Comparison of ENCODE assay signal across 23 mouse cellular contexts in genomic region chr3:72149685-72150084, GRCm38 (mm10).
DNase-seq lines count a peak whose midpoint lies in the region; ATAC-seq and TF ChIP-seq lines count a peak whose summit lies in the region.
"Had no signal": no experiment of that assay in that cellular context is flagged by ENCODE, and none has a peak within 500 bp of the region (broad histone marks: within the 10 kb centered on the region; RNA-seq: fewer than 3 reads in every experiment).

No protein-coding gene starts in this region.

- no peak overlapping the region for H3K4me2 ChIP-seq in hindbrain, embryonic 16.5 days (ENCODE audit: low read length)
- no peak overlapping the region for H3K4me2 ChIP-seq in hindbrain, embryonic 12.5 days (replicated peaks)
- no peak overlapping the region for H3K4me2 ChIP-seq in midbrain, postnatal 0 days (ENCODE audit: low read depth, low read length, poor library complexity, severe bottlenecking)
- H3K4me2 ChIP-seq in midbrain, embryonic 14.5 days (ENCODE audit: low read length): no peak overlapping the region
- H3K4me2 ChIP-seq: embryonic facial prominence, embryonic 13.5 days; forebrain, embryonic 13.5 days; heart, embryonic 12.5 days; heart, embryonic 15.5 days had no signal

- H3K36me3 ChIP-seq in hindbrain, embryonic 16.5 days (ENCODE audit: control insufficient read depth, insufficient read depth, low read length): no peaks in the 10 kb centered on the region
- no peaks in the 10 kb centered on the region for H3K36me3 ChIP-seq in hindbrain, embryonic 12.5 days
- H3K36me3 ChIP-seq in midbrain, postnatal 0 days (ENCODE audit: insufficient read depth, low read length): no peaks in the 10 kb centered on the region
- H3K36me3 ChIP-seq in midbrain, embryonic 14.5 days (ENCODE audit: control insufficient read depth, insufficient read depth, low read length): no peaks in the 10 kb centered on the region
- H3K36me3 ChIP-seq: embryonic facial prominence, embryonic 13.5 days; forebrain, embryonic 10.5 days; heart, embryonic 12.5 days; heart, embryonic 15.5 days had no signal

- ATAC-seq in hindbrain, embryonic 16.5 days: 0 out of 2 replicates have a peak, but pooled peaks have one; percentile 30
- ATAC-seq in hindbrain, embryonic 12.5 days (ENCODE audit: low FRiP score): no peak
- ATAC-seq in midbrain, postnatal 0 days (ENCODE audit: low FRiP score): no peak
- ATAC-seq in midbrain, embryonic 14.5 days (ENCODE audit: low FRiP score, low TSS enrichment): no peak
- ATAC-seq: activated CD4-positive, CD25-positive, alpha-beta regulatory T cell, adult 4 months; CD4-positive, CD25-positive, alpha-beta regulatory T cell, adult 4 months; forebrain, embryonic 13.5 days; intestine, postnatal 0 days had no signal

- no peak for TF ChIP-seq POLR2A in brain, embryonic 14.5 days (IDR thresholded peaks at IDR 0.05; ENCODE audit: borderline replicate concordance, extremely low read depth, insufficient read depth, insufficient read length, poor library complexity, severe bottlenecking)

- H3K27ac ChIP-seq in hindbrain, embryonic 16.5 days (ENCODE audit: low read depth, low read length): no peak overlapping the region
- no peak overlapping the region for H3K27ac ChIP-seq in hindbrain, embryonic 12.5 days
- H3K27ac ChIP-seq in midbrain, postnatal 0 days (ENCODE audit: low read depth, low read length): no peak overlapping the region
- no peak overlapping the region for H3K27ac ChIP-seq in midbrain, embryonic 14.5 days (replicated peaks; ENCODE audit: low read depth, low read length)
- H3K27ac ChIP-seq: embryonic facial prominence, embryonic 13.5 days; forebrain, embryonic 10.5 days; forebrain, embryonic 13.5 days; heart, embryonic 15.5 days had no signal

- H3K27me3 ChIP-seq in hindbrain, embryonic 16.5 days (replicated peaks; ENCODE audit: control insufficient read depth, insufficient read depth, low read length): no peaks in the 10 kb centered on the region
- H3K27me3 ChIP-seq in hindbrain, embryonic 12.5 days: no peaks in the 10 kb centered on the region
- no peaks in the 10 kb centered on the region for H3K27me3 ChIP-seq in midbrain, postnatal 0 days (ENCODE audit: insufficient read depth, low read length)
- no peaks in the 10 kb centered on the region for H3K27me3 ChIP-seq in midbrain, embryonic 14.5 days (ENCODE audit: control insufficient read depth, insufficient read depth, low read length)
- H3K27me3 ChIP-seq: embryonic facial prominence, embryonic 13.5 days; forebrain, embryonic 13.5 days; heart, embryonic 12.5 days; heart, embryonic 15.5 days had no signal

- TF ChIP-seq CTCF in midbrain, postnatal 0 days (IDR thresholded peaks at IDR 0.05): no peak
- TF ChIP-seq CTCF in brain, embryonic 14.5 days (IDR thresholded peaks at IDR 0.05; ENCODE audit: borderline replicate concordance, extremely low read depth, insufficient read depth, insufficient read length): no peak

- H3K9me3 ChIP-seq in hindbrain, embryonic 16.5 days (ENCODE audit: control insufficient read depth, low read length): no peaks in the 10 kb centered on the region
- H3K9me3 ChIP-seq in hindbrain, embryonic 12.5 days (replicated peaks): no peaks in the 10 kb centered on the region
- H3K9me3 ChIP-seq in midbrain, postnatal 0 days (ENCODE audit: low read length): no peaks in the 10 kb centered on the region
- no peaks in the 10 kb centered on the region for H3K9me3 ChIP-seq in midbrain, embryonic 14.5 days (ENCODE audit: control insufficient read depth, low read length)
- H3K9me3 ChIP-seq: embryonic facial prominence, embryonic 13.5 days; forebrain, embryonic 10.5 days; forebrain, embryonic 13.5 days; heart, embryonic 12.5 days; heart, embryonic 15.5 days had no signal

- H3K4me3 ChIP-seq in hindbrain, embryonic 16.5 days (ENCODE audit: low read length): no peak overlapping the region
- no peak overlapping the region for H3K4me3 ChIP-seq in hindbrain, embryonic 12.5 days
- no peak overlapping the region for H3K4me3 ChIP-seq in midbrain, postnatal 0 days (ENCODE audit: low read depth, low read length)
- H3K4me3 ChIP-seq in midbrain, embryonic 14.5 days (replicated peaks; ENCODE audit: low read depth, low read length): no peak overlapping the region
- H3K4me3 ChIP-seq: embryonic facial prominence, embryonic 13.5 days; forebrain, embryonic 10.5 days; forebrain, embryonic 13.5 days; heart, embryonic 12.5 days; heart, embryonic 15.5 days had no signal

- H3K4me1 ChIP-seq in hindbrain, embryonic 16.5 days (ENCODE audit: control insufficient read depth, insufficient read depth, low read depth, low read length): no peaks in the 10 kb centered on the region
- H3K4me1 ChIP-seq in hindbrain, embryonic 12.5 days: no peaks in the 10 kb centered on the region
- H3K4me1 ChIP-seq in midbrain, postnatal 0 days (ENCODE audit: insufficient read depth, low read length): no peaks in the 10 kb centered on the region
- H3K4me1 ChIP-seq in midbrain, embryonic 14.5 days (ENCODE audit: control insufficient read depth, insufficient read depth, low read length): no peaks in the 10 kb centered on the region
- H3K4me1 ChIP-seq: embryonic facial prominence, embryonic 13.5 days; forebrain, embryonic 10.5 days; forebrain, embryonic 13.5 days; heart, embryonic 12.5 days; heart, embryonic 15.5 days had no signal

- H3K9ac ChIP-seq in hindbrain, embryonic 16.5 days (ENCODE audit: low read depth, low read length): no peak overlapping the region
- no peak overlapping the region for H3K9ac ChIP-seq in hindbrain, embryonic 12.5 days
- H3K9ac ChIP-seq in midbrain, postnatal 0 days (replicated peaks; ENCODE audit: low read length, poor library complexity, severe bottlenecking): no peak overlapping the region
- no peak overlapping the region for H3K9ac ChIP-seq in midbrain, embryonic 14.5 days (replicated peaks; ENCODE audit: low read length)
- H3K9ac ChIP-seq: embryonic facial prominence, embryonic 13.5 days; forebrain, embryonic 13.5 days; heart, embryonic 12.5 days; heart, embryonic 15.5 days had no signal

- DNase-seq in midbrain, postnatal 0 days (ENCODE audit: low spot score): peak; percentile 35
- no peak for DNase-seq in midbrain, embryonic 14.5 days
- peak; percentile 3 for DNase-seq in brain, adult 2 months (ENCODE audit: low read depth, low spot score)
- DNase-seq in brain, embryonic 14.5 days (ENCODE audit: low read depth): peak; percentile 58
- DNase-seq: adrenal gland, adult 8-10 months; adrenal gland, postnatal 25 days; cerebellum, adult 11 months; cerebellum, adult 9-11 months; cerebellum, postnatal 25 days; gastrocnemius, postnatal 25 days; heart, adult 18-20 months; heart, postnatal 14 days; heart, postnatal 4 days had no signal

- 41% methylated on average over 2 of the region's 2 CpGs for WGBS in hindbrain, embryonic 16.5 days
- 64% methylated on average over 2 of the region's 2 CpGs for WGBS in hindbrain, embryonic 12.5 days
- WGBS in midbrain, postnatal 0 days: 74% methylated on average over 2 of the region's 2 CpGs
- 76% methylated on average over 2 of the region's 2 CpGs for WGBS in midbrain, embryonic 14.5 days
